Mouse (Mus musculus) c-Kit-positive CD71-positive TER-119-negative erythroid progenitor cells, embryonic 14.5 days (primary cell): ENCODE measurements around the gene Themis2.
A peak's percentile ranks its signal among the peaks of the same experiment; 100 is the strongest.
"Not testable (repeated sequence)": the region's sequence is repeated elsewhere in the genome, so short reads cannot be mapped to it uniquely, and the experiment has no call there.

Source experiments
- DNase-seq: peaks from one replicate; pipeline ENCODE4 v3.0.0-alpha.2; 2013; ENCODE audit warnings: low read depth

Themis2 gene

GRCm38 (mm10) chr4:132752992-132753391, 43.2 kb downstream of the Themis2 start:
- DNase-seq: no peak

- no peak for DNase-seq
These were observed 46.8 kb downstream of the Themis2 start for GRCm38 (mm10) chr4:132749258-132749982.

DNA sequence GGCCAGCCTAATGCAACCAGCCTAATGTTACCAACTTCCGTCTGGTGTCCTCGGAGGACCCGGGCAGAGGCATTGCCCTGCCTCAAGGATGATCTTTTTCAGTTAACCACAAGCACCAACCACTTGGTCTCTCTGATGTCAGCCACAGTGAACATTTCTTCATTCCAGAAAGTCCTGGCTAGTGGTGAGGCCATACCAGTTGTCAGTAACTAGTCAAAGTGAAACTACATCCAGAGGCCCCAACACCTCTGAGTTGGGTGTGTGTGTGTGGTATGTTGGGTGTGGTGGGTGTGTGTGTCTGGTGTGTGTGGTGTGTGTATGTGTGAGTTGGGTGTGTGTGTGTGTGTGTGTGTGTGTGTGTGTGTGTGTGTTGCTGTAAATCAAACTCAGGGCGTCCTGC, 47.4 kb downstream of the Themis2 start:
- no peak for DNase-seq

DNA sequence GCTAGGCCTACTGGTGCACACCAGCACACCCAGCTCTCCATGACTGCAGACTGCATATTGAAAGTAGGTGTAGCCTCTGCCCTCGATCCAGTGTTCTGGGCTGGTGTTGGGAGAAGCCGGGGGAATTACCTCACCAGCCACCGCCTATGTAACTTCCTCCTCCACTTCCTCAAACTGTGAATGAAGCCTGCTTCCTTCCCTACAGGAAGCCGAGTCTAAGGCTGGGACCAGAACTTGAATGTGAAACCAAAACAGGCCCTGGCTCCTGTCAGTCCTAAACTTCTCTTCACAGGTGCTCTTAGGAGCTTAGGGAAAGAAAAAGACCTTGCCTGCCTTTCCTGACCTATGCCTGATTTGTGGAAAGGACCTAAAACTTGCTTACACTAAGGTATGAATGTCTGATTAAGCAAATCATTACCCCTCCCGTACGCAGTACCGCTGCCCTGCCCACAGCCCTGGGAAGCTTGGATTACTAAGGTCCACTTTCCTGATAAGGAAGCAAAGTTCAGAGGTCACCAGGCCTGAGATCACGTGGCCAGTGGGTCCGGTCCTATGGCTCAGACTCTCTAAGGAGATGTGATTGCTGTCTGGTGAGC, 48.4 kb downstream of the Themis2 start:
- no peak for DNase-seq

DNA sequence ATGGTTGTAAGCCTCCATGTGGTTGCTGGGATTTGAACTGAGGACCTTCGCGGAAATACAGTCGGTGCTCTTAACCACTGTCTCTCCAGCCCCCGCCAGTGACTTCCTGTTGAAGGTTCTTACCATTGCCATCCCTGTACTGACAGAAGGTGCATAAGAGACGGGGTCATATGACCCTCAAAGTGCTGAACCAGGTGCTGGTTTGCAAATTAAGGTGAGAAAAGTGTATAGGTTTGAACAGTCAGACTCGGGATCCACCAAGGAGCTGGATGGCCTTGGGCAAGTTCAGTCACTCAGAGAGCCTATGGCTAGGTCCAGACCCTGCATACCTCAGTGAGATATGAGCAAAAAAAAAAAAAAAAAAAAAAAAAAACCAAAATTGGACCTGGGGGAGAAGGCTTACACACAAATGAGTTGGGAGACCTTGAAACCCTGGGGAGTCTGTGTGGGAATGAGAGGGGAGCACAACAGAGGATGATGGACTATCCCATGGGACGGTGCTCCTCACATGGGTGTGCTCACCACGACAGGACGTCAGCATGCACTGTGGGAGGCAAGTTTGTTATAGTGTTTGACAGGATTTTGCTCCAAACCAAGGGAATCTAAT, 49.2 kb downstream of the Themis2 start:
- DNase-seq: no peak

GRCm38 (mm10) chr4:132743992-132744911, 51.9 kb downstream of the Themis2 start:
- no peak for DNase-seq

DNA sequence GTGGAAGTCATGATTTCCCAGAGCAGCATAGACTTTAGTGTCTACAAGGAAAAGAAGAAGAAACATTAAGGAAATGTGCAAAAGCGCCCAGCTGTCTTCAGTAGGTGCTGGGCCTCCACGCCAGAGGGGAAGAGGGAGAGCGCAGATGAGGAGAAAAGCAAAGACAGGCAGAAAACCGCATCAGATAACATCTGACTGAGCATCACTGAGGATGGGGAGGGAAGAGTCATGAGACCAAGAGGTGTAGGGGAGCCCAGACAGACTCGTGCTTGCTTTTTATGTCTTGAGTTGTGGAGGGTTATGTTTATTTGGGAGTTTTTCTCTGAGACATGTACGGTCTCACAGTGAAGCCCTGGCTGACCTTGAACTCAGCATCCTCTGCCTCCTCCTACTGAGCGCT, 54.7 kb downstream of the Themis2 start:
- DNase-seq: no peak

- not testable (repeated sequence) for DNase-seq
These were observed 59.0 kb downstream of the Themis2 start for GRCm38 (mm10) chr4:132737154-132737553.

GRCm38 (mm10) chr4:132735894-132736293, 60.3 kb downstream of the Themis2 start:
- DNase-seq: no peak

DNA sequence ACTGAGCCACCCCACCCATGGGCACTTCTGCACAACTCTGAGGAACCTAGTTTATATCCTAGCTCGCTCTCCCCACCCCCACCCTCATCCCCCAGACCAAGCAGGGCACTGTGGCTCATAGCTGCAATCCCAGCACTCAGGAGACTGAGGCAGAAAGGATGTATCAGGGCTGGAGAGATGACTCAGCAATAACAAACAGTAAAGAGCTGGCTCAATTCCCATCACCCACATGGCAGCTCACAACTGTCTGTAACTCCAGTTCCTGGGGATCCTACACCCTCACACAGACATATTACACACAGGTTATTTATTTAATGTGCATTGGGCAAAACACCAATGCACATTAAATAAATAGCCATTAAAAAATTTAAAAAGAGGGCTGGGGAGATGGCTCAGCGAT, 60.8 kb downstream of the Themis2 start:
- DNase-seq: no peak

- DNase-seq: no peak
These were observed 61.4 kb downstream of the Themis2 start for GRCm38 (mm10) chr4:132734766-132735165.

DNA sequence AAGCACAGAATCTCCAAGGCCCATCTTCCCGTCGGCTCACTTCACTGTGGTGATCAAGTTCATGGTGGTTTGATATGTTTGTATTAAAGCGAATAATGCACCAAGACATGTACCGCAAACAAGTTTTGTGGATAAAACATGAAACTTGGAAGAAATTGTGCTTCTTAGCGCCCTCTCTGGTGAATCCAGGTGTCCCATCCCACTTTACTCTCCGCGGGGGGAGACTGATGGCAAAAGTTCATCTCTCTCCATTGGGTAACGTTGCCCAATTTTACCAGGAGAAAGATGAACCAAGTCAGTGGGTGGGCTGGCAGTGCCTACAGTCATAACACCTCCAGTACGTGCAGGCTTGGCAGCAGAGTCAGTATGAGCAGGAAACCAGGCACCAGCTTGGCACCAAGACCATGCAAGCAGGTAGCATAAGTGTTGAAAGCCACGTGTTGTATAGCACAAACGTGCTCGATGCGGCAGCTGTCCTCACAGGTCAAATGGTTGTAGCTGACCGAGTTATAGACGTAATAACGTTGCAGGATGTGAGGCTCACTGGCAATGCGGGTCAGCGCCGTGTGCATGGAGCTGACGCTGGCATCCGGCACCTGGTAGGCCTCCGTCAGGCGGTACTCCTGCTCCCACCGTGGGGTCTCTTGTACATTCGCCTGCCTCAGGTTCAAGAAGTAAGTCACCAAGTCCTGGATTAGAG, 63.0 kb downstream of the Themis2 start:
- no peak for DNase-seq

- DNase-seq: peak; percentile 81
These were observed 64.0 kb downstream of the Themis2 start, which contains the start of gene Xkr8 for GRCm38 (mm10) chr4:132732148-132732684. TSS of gene Xkr8 (minus strand) at chr4:132732546.
